Mouse (Mus musculus) B cell, adult 2 months (primary cell): ENCODE data around the gene Gprin2.

Experiments
- DNase-seq, 2 experiments: peaks; one replicate each; pipeline ENCODE4 v3.0.0; 2022

Gene Gprin2

DNA sequence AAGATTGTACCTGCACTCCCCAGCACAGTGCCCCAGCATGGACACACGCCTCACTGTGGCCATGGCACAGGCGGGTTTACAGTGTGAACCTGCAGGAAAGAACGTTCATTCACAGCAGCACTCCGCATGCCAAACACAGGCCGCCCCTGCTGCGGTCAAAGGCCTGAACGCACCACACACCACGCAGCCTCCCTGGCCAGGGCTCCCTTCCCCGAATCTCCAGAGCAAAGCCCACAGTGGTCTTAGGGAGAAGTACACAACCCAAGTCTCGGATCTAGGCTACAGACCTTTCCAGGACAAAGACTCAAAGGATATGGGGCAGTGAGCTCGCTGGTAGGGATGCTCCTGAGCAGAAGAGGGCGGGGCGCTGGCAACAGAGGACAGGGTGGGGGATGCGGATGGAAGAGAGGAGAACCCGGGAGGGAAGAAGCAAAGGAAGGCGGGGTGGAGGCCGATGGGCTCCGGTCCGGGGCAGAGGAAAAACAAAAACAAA, 669 bp downstream of the Gprin2 start:
- no peak for DNase-seq

DNA sequence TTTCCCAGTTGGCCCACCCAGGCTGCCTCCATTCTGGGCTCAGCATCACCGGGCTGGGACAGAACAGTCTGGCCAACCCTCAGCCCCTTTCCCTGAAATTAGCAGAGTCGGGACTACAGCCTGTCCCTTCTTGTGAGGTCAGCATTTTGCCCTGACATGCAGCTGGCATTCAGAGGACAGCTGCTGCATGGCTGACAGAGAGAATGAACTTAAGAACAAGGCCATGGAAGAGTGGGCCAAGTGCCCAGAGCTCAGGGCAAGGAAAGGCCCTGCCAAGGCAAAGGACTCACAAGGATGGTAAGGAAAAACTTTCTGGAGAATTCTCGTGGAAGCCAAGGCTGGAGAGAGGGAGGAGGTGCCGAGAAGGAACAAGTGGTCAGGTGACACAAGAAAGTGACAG, 4.7 kb downstream of the Gprin2 start:
- no peak for DNase-seq

DNA sequence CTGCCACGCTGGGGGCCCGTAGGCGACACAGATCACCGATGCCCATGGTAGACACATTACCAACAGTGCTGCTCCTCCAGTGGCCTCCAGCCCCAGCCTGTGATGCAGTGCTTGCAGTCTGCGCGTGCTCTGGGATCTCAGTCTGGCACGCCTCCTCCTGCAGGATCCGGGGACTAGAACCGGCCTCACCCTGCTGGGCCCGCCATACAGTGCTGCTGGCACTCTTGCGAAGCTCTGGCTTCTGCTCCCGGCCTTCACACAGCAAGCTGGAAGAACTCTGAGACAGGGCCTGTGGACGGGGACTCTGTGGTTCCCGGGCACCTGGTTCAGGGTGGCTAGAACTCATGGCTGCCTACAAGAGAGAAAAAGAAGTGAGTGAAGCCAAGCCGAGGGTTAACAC, 6.0 kb downstream of the Gprin2 start:
- no peak for DNase-seq

DNA sequence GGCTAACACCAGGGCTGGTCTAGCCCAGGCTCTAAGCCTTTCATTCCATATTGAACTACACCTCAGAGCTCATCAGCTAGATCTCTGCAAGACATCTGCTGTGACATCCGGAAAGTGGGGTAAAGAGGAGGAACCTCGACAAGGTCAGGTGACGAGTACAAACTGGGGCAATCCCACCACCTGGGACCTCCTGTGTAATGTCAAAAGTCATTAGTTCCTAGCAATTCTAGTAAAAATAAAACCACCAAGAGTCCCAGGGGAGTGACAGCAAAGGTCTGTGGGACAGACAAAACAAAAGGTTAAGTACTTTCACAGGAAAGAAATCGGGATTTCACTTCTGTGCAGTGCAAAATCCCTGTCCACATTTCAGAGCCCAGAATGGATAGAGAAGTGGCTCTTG, 7.6 kb downstream of the Gprin2 start:
- DNase-seq, result no peak

DNA sequence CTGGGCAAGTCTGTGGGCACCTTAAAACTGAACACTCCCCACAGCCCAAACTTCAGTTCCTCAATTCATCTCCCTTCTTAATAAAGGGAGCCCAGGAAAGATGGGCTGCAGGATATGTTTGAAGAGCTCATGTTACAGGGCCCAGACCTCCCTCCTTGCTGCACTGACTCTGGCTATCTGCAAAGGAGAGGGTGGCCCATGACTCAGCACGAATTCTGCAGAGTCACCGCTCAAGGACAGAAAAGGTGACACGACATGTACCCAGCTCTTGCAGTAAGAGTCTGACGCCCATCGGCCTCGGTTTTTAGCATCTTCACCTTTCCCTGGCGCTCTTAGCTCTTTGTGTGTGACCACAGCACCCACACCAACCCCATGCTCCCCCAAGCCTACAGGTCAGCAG, 11.1 kb downstream of the Gprin2 start:
- DNase-seq, result no peak

DNA sequence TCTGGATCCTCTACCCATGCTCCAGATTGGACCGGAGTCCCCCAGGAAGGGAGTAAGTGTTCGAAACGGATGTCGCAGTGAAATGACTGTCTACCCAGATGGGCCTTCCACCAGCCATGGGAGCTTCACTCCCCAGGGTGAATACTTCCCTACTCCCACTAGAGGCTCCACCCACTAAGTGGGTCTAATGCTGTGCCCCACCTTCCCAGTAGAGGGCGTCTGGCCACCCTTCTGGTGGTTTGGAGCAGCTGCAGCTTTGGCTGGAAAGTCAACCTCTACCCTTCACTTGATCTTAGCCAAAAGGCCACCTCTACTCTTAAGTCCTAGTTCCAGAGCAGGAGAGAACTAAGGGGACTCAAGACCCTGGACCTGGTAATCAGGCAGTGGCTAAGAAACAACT, 12.8 kb downstream of the Gprin2 start:
- DNase-seq, result peak; percentile 23 to 30

DNA sequence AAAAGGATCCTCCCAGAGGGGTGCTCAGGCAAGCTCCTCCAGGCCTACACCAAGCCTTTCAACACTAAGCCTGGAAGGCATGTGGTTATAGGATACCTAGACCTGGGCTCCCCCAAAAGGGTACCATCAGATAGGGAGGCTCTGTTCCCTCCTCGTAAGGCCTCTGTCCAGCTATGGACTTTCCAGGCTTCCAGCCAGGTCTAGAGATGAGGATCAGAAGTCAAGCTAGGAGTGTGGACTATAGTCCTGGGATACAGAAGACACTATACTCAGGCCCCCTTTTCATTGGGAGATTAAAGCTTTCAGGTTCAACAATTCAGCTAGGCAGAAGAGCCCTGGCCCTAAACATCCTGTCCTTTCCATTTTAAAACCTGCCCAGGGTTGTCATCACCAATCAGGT, 18.4 kb downstream of the Gprin2 start:
- DNase-seq, result no peak

DNA sequence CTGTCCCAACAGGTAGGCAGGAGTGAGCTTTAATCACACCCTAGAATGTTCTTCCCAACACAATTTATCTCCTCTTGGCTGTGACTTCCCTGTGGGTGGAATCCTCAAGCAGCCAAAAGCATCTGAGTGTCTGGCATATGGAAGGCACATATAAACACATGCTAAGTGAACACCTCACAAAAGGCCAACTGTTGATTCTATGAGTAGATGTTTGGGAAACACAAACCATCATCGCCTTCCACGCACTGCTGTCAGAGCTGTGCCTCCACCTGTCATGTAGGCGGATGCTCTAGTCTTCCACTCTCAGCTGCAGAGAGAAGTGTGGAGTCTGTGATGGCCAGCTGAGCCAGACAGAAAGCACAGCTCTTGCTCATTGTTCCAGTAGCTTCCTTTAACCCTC, 22.1 kb downstream of the Gprin2 start:
- no peak for DNase-seq

DNA sequence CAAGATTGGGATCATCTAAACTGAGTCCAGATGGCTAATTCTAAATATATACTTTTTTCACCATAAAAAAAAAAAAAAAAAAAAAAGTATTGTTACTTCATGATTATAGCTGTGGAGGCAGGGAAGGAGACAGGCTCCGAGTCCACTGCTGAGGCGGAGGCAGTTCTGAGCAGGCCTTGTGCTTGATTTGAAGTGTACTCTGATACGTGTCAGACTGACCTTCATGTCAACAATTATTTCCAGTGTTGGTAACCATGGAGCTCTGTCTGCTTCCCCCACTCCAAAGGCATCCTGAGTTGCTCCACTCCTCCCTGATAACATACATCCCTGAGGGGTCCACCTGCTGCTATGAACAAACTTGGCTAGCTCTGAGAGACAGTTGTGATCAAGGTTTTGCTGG, 30.3 kb downstream of the Gprin2 start:
- no peak for DNase-seq

DNA sequence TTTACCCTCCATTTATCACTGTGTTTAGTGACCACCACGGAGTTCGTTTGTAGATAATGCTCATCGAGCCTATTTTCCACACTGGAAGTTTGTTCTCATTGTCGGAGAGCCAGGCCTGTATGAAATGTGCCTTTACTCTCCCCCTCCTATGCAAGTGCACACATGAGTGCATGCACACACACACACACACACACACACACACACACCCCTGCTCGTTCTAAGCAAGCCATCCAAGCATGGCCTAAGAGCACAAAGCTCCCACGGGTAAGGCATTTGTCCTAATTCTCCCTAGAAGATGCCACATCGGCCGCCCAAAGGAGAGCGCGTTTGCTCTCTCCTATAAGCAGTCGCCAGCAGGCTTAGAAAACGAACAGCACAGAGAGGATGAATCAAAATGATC, 45.7 kb downstream of the Gprin2 start:
- no peak for DNase-seq

DNA sequence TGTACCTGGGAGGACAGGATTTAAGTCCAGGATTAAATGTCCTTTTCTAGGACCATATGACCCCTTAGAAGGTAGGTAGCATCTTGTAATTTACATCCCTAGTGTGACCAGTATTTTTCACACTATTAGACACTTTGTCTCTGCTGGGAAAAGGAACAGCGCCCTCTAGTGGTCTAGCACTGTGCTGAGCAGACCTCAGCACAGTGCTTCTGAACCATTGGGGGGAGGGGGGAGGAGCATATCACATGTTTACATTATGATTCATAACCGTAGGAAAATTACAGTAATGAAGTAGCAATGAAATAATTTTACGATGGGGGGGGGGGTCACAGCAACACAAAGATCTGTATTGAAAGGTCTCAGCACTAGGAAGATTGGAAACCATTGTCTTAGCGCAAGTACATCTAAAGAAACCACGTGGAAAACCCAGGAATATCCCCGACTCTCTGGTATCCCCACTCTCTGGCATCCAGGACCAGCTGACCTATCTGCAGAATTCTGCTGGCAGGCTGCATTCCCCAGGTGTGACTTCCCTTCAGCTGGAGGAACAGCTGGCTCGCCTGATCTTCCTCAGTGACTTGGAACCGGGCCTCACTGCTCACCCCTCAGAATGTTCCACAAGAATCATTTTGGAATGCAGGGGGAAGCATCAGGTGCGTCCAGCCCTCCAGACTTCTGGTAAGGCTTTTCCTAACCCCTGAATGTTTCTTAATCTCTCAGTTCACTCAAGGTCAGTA, 46.7 kb downstream of the Gprin2 start:
- DNase-seq, result peak; percentile 37

DNA sequence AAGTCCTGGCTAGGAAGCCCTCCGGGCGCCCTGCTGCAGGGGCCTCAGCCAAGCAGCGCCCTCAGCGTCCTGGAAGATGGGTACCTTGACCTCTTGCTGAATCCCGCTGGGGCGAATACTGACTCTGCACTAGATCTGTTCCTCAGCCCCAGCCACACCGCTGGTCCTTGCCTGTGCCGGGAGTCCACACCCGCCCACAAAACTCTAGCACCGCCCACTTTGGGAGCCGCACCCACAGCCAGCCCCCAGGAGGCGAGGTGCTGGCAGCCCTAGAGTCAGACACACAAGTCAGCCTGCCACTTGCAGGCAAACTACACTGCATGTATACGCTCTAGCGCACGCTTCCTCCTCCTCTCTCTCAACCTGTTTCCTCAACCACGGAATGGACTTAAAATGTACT, 49.1 kb downstream of the Gprin2 start, which contains the start of gene Npy4r:
Gene Npy4r, minus strand, starts transcription at position 148 of the 400 bp plus-strand sequence.
- no peak for DNase-seq

DNA sequence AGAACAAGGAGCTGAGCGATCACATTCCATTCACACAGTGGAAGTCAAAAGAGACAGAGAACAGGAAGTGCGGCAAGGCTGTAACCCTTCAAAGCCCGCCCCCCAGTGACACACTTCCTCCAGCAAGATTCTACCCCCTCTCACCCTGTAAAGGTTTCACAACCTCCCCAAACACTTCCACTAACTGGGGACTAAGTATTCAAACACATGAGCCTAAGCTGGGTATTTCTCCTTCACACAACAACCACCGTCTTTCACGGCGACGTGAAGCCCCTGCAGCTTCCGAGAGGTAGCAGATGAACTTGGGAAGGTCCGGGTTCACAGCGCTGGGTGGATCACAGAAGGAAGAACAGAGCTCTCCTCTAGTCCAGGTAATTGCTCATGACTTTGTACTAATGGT, 58.5 kb downstream of the Gprin2 start:
- no peak for DNase-seq

DNA sequence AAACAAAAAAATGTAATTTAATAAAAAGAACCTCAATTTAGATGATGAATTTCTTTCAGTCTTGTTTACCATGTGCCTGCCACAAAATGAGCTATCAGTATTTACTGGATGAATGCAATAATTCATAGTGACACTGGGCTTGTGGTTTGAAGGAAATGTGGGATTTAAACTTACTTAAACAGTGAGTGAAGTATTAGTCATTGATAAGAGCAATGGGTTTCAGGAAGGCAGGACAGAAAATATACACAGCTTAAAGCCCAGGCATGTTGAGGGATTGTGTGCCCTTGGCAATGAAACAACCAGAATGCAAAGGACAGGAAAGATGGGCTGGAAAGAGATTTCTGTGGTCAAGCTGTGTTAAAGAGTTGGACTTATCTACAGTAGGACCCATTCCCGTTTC, 59.1 kb downstream of the Gprin2 start:
- no peak for DNase-seq

DNA sequence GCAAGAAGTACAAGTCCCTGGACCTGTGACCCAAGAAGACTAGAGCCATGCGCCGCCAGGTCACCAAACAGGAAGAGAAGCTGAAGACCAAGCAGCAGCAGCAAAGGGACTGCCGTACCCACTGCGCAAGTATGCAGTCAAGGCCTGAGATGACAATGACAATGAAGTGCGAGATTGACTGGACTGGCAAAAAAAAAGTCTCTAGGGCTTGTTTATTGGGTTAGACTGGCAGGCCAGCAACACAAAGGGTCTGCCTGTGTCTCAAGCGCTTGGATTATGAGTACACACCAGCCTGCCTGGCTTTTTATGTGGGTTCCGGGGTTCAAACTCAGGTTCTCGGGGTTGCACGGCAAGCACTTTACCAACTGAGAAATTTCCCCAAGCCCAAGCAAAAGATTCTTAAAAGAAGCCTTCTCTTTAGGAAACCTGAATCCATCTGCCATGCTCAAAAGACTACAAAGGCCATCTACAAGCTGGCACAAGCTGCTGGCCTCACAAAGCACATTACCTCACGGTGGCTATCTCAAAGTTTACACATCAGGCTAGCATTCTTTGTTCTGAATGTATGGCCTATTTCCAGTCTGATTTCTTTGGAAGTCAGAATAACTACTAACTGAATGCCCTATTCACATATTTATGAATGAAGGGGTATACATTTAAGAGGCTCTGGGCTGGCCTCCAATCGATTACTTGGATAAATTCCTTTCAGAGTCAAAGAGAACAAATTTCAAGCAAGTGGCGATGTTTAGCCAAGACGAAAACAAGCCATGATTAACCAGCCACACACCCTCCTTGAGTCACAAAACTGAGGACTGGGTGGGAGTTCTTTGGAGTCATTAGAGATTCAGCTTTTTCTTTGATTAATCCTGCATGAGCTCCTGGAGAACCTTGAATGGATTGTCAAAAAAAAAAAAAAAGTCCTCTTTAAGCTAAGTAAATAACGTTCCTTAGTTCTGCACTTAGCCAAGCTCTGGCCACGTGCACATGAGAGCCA, 61.5 kb downstream of the Gprin2 start:
- DNase-seq, result no peak
